Mouse (Mus musculus) kidney, postnatal 14 days (tissue): ENCODE data around the gene Tbc1d2.
A peak's percentile ranks its signal among the peaks of the same experiment; 100 is the strongest.
"Not testable (repeated sequence)": the region's sequence is repeated elsewhere in the genome, so short reads cannot be mapped to it uniquely, and the experiment has no call there.

Experiments
- DNase-seq: peaks from one replicate; pipeline ENCODE4 v3.0.0; 2022; ENCODE audit warnings: mixed read lengths

Gene Tbc1d2

DNA sequence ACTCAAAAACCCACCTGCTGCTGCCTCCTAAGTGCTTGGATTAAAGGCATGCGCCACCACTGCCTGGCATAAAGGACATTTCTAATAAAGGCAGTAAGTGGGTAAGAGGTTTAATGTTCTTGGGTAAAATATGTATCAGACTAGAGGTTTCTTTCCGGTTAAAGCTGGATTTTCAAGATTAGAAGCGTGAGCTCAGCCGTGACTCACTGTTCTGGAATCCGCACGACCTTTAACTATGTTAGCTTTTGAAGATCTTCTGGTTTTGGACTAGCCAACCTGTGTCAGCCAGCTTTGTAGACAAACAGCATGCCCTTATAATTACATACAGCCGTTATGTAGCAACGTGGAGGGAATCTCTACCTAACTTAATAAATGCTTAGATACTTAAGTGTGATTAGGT is 10.1 kb downstream of the Tbc1d2 start:
- DNase-seq: no peak

DNA sequence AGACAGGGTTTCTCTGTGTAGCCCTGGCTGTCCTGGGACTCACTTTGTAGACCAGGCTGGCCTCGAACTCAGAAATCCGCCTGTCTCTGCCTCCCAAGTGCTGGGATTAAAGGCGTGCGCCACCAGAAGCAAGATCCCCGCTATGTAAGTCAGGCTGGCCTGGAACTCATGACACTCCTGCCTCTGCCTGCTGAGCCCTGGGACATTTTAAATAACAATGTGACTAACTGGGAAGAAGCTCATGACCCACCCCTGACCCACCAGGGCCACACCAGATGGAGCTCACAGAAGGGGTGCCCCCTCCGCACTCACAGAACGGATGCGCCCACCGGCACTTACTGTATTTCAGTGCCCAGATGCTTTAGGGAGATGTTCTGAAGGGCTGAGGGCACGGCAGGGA is 12.8 kb downstream of the Tbc1d2 start:
- DNase-seq: not testable (repeated sequence)

DNA sequence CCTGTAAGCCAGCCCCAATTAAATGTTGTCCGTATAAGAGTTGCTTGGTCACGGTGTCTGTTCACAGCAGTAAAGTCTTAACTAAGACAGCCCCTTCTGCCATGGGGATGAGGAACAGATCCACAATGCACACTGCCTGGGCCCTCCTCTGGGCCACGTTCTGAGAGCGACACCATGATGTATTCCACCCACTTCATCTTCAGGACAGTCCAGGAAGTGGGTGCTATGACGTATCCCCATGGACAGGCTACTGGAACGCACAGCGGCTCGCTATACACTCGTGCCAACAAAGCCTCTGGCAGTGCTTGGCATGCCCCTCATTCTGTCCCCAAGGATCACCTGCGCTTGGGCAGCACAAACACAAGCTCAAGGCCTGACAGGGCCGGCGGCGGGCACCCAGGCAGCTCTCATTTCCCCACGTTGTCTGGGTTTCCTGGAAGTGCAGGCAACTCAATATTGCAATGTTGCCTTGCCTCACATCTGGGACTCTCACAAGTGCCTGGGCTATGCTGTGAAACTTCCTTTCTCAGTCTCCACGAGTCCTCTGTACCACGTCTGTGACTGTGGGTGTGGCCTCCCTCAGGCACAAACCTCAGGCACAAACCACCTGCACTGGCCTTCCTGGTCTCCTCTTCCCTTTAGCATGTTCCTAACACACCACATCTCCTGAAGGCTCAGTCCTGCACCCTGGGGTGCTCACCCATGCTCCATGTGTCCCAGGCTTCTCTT is 14.1 kb downstream of the Tbc1d2 start:
- DNase-seq: no peak

DNA sequence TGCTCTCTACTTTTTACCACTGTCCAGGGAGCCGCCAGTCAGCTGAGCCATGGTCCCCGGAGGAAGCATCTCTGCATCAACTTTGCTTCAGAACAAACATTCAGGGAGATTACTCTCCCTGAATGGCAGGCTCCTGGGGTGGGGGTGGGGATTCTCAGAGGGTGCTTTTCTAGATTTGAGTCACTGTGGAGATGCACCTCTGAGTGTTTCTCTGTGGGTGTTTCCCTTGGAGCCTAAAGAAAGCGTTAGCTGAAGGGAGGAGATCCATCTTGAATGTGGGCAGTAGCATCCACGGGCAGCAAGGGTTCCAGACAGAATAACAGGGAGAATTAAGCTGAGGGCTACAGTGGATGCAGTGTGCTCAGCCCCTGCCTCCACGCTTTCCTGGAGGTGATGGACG is 15.1 kb downstream of the Tbc1d2 start:
- DNase-seq: no peak

DNA sequence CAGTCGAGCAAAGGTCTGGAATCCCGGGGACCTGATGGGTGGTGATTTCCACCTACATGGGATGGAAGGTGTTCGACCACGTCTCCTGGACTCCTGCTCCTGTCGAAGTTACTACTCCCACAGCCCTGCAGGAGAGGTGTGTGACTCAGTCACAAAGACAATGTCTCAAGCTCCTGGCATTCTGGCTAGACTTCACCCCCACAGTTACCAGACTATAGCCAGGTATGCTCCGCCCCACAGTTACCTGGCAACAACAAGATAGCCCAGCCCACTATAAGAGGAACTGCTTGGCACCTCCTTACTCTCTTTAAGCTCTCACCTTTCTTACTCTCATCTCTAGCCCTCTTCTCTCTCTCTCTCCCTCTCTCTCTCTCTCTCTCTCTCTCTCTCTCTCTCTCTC is 16.4 kb downstream of the Tbc1d2 start:
- DNase-seq: not testable (repeated sequence)

DNA sequence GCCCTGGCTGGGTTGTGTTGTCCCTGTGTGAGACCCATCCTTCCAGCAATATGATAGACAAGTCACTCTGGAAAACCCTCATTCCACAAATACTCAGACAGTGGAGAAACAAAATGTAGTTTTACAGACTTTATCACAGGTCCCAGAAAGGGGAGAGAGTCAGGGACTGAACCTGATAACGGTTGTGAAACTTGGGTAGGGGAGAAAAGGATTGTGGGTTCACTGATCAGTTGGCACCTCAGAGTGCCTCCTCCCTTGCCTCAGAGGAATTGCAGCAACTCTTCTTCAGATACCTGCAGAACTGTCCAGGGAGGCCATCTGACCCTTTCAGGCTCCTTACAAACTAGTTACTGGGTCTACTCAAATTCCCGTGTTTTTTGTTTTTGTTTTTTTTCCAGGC is 17.5 kb downstream of the Tbc1d2 start:
- no peak for DNase-seq

DNA sequence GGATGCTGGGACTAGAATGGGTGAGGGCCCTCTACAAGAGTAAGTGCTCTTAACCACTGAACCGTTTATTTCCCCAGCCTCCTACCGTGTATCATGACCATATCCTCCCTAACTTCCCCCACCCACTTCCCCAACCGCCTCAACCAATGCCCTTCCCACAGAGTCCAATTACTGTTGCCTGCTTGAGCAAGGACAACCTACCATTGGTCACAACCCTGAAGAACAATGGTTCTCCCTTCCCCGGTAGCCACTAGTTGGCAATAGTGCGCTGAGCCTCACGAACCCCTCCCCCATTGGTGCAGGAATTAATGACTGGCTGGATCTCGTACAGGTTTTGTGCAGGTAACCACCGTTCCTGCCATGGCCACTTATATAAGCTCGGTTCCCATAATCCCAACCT is 19.6 kb downstream of the Tbc1d2 start:
- no peak for DNase-seq

DNA sequence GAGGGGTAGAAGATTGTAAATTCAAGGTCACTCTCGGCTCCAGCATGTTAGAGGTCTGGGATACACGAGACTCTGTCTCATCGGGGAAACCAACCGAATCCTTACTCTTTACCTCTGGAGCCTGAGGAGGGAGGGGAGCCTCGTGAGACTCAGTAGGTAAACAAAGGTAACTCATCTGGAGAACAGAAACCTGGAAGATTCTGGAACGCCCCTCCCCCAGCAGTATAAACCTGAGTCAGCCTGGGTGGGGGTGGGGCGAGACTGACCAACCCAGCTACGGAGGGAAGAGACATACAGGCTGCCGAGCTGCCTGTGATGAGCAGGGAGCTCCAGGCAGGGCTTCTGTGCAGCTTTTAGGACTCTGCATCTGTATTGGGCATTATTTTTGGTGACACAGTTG is 21.1 kb downstream of the Tbc1d2 start:
- no peak for DNase-seq

DNA sequence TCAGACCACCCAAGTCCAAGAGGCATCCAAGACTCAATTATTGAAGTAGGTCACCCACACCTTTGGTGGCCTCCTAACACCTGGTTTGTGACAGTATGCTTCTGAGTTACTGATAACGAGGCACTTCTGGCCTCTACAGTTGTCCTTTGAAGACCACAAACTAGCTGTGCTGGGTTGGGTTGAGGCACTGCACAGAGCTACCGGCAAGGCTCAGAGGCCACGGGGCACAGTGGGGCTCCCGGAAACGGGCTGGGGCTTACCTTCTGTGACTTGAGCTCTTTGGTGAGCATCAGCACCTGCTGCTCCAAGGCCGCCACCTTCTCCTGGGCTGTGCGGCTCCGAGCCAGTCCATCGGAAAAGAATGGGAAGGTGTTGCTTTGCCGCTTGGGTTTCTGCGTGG is 21.9 kb downstream of the Tbc1d2 start:
- no peak for DNase-seq

DNA sequence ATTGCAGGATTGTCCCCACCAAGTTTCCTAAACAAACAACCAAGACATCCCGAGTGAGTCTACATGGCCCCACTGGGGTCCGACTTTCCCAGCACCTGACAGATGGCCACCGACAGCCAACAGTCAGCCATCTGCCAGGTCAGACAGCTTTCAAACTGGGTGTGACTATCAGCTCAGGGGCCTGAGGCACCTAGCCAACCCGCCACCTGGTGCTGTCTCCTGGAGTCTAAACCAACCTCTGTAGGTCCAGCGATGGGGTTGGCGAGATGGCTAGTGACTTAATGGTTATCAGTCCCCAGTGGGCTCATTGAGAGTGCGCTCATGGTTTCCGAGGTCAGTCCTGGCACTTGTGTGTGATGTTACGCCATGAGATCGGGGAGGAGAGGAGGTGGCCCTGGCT is 24.9 kb downstream of the Tbc1d2 start:
- DNase-seq: no peak

DNA sequence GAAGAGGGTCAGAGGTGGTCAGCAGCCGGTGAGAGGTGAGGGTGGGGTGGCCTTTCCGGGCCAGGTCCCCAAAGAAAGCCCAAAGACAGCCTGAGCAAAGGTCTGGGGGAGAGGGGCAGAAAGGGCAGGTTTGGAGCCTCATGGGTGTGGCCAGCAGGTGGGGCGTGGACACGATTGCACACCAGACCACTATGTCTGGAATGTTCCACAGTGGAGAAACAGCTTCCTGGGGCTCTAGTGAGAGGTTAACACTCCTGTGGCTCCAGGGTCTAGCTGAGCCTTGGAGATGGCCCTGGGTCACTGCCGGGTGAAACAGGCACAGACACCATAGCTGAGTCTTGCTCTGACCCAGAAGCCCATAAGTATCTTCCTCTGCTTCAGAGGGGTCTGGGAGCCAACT is 27.0 kb downstream of the Tbc1d2 start:
- no peak for DNase-seq

DNA sequence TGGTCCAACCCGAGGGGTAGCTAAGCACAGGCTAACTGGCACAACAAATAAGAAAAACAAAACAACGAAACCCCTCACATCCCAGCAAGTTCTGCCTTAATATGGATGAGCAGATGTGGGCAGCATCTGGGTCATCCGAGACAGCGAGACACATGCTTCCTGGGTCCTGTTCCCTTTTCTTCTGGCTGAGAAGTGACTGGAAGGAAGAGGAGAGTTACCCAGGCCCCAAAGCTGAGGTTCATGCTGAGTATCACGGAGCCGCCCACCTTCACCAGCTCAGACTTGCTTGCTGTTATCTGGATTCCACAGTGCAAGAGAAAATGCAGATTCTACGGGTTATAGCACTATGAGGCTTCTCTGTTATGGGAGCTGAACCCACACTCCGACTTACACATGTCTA is 29.1 kb downstream of the Tbc1d2 start:
- no peak for DNase-seq

DNA sequence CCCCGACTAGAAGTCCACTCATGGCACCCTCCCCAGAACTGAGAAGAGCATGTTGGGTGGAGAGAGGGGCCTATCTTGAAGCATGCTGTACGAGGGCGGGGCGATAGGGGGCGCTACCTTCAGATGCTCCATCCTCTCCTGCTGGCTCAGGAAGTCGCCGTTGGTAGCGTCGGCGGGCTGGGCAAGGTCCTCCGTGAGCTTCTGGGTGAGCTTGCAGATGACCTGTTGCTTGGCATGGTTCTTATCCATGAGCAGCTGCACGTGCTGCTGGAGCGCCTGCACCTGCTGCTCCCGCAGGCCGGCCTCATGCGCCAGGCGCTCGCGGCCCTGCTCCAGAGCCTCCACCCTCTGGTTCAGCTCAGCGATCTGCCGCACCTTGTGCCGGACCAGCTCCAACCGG is 29.7 kb downstream of the Tbc1d2 start:
- DNase-seq: no peak

DNA sequence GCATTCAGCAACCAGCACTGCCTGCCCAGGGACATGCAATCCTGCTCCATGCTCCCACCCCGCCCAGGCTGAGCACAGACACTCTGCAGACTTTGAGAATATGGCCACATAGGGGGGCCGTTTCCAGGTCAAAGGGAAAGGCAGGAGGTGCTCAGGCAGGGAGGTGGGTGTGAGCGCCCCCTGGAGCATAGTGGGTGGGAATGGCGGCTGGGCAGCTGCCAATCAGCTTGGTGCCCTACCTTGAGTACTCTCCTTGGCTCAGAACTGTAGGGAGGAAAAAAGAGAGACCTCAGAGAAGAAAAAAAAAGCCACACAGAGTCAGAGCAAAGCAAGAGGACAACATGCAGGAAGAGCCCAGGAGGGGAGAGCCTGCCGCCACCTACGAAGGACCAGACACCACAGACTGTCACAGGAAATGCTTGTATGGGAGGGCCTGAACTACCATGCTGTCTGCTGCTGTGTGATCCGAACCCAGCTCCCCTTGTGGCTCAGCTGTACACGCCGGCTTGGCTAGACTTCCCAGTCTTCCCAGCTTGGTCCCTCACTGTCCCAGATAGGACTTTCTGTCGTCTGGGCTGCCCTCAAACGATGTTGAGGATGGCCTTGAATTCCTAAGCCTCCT is 31.7 kb downstream of the Tbc1d2 start:
- DNase-seq: no peak

DNA sequence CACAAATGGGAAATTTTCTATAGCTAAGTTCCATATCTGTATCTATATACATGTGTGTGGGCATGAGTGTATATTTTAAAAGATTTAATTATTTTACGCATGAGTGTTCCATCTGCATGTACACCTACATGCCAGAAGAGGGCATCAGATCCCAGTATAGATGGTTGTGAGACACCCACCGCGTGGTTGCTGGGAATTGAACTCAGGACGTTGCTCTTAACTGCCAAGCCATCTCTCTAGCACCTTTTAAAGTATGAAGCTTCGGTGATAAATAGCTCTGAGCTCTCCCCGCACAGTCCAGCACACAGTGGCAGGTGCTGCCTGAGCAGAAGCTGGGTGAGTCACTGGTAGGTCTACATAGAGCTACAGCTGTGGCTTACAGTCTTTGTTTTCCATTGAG is 32.6 kb downstream of the Tbc1d2 start:
- DNase-seq: no peak

DNA sequence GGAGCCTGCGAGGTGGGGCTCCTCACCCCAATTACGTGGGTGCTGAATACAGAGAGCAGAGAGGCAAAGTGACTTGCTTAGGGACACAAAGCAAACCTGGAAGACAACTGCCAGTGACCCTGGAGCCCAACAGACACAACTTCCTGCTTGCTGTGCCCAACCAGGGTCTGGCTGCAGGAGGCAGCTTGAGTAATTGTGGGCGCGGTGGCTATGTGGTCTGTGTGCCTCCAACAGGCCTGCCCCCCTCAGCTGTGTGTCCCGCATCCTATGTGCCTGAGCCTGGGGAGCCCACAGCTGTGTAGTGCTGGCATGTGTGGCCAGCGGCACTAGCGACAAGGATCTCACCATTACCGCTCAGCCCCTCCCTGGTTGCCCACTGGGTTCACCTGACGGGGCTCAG is 35.4 kb downstream of the Tbc1d2 start:
- DNase-seq: no peak

DNA sequence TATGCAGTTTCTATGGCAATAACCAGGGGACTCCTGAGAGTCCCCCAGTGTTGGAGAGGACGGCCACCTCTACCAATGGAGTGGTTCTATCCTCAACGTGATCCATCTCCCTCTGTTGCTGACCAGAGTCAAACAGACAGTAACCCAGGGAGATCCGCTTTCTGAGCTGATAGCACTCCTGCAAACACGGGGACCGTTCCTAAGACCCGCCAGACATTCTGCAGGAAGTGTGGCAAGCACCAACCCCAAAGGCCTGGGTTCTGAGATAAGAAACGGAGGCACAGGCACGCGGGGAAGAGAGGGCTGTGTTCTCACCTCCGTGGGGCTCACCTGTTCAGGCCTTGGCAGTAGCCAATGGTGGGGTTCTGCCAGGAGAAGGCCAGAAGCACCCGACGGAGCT is 36.4 kb downstream of the Tbc1d2 start:
- DNase-seq: no peak

DNA sequence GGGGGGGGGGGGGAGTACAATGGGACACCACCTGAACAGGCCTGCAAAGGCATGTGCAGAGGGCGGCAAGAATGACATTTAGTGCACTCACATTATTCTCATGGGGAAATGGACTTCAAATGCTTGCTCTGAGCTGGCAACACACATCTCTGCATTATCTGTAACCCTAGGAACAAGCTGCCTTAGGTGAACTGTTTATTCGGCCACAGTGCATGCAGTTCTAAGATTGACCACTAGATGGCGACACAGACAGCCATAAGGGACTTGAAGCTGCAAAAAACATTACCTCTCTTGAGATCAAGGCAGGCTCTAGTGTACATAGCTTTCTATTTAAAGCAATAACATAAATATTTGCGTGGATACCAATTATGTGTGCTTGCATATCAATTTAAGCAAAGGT is 38.8 kb downstream of the Tbc1d2 start:
- peak; percentile 88 for DNase-seq

DNA sequence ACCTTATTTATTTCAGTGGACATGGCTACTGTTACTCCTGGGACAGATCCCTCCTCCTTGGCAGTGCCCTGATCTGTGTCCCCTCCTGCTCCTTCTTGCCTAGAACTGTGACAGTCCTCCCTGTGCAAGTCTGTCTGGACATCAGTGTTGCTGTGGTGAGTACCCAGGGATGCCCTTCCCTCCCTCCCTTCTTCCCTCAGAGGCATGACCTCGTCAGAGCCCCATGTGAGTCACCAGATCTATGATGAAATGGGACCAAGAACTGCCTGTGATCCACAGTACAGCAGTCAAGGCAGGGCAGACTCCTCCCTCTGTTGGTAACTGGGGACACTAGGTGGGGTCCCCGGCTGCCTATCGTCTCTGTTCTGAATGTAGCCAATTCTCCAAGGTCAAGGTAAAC is 42.4 kb downstream of the Tbc1d2 start:
- no peak for DNase-seq

DNA sequence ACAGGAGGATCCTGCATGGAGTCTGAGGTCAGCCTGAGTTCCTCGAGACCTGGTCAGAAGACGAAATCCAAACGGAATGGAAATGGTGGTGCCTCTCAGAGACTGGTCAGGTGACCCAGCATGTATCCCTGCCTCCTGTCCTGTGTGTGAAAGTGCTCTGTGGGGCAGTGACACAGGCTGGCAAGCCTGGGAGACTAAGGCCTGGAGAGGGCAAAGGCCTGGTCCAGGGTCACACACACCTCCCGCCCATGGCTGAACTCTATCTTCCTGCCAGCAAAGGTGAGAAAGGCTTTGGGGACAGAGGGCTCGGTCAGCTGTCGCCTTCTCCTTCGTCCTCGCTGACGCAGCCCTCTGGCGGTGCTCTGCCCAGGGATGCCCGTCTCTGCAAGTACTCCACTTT is 44.6 kb downstream of the Tbc1d2 start:
- DNase-seq: no peak

DNA sequence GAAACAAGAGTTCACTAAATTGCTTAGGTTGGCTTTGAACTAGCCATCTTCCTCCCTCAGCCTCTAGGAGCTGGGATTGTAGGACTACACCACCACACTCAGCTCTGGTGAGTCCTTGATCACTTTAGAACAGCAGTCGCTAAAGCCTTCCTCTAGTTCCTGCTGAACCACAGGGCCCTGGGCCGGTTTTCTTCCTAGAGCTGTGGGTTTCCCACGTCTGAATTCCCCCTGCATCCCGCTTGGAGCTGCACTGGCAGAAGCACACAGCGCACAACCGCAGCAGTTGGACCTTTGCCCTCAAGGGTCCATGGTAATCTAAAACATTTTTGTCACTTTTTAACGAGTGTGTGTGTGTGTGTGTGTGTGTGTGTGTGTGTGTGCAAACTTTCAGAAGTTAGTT is 47.3 kb downstream of the Tbc1d2 start:
- no peak for DNase-seq

DNA sequence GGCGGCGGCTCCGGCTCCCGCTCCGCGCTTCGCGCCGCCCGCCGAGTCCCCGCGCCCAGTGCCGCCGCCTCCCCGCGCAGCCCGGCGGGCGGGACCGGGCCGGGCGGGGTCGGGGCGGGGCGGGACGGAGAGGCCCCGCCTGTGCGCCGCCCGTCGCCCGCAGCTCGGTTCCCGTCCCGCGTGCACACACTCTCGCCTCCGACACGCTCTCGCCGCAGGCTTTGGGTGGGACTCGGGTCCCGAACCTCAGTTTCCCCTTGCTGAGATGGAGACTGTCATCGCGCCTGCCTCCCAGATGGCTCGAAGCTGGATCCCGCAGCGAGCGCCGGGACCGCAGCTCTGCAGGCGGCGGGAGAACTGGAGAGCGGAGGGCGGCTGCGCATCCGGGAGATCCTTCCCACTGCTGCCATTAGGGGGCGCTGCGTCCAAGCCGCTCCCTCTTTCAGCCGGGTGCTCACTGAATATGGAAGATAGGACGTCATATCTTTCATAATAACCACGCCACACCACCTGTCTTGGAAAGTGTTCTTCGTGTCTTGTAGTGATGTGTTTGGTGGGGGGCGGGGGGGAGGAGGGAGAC is 48.1 kb downstream of the Tbc1d2 start, which contains the start of gene Coro2a:
Coro2a (minus strand) TSS at position 359 of the 580 bp plus-strand sequence.
- DNase-seq: peak; percentile 76

DNA sequence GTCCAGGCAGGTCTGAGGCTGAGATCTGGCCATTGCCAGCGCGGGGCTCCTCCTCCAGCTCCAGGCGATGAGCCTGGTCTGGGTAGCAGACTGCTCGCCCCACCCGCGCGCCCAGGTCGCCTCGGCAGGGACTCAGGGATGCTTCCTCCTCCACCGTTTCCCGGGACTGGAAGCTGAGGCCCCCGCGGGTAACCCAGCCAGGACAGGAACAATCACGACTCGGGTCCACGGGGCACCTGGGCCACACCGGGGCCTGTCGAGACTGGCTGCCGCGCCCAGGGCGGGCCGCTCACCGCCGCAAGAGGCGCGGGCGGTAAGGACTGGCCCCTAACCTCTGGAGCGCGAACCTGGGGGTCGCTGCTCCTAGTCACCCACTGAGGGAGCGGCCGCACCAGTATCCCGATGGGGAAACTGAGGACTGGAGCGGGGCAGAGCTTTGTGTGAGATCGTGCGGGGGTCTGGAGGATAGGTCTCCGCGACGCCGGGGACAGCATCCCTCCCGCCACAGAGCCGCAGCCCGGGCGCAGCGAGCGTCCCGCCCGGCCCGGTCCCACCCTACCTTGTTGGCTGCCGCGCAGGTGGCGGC is 48.7 kb downstream of the Tbc1d2 start:
- DNase-seq: peak; percentile 31
